ENCODE assay signal across 8 mouse cellular contexts in genomic region chr10:128535624-128536265, GRCm38 (mm10). TPM values are rescaled to one million over a fixed set of nuclear protein-coding genes. Genes with fewer than 3 reads are reported as not detected.
DNase-seq lines count a peak whose midpoint lies in the region; ATAC-seq and TF ChIP-seq lines count a peak whose summit lies in the region.

No protein-coding gene starts in this region.

- 0 out of 2 replicates have a peak overlapping the region, but pooled peaks have one; percentile 10 for H3K4me3 ChIP-seq in liver, embryonic 11.5 days (ENCODE audit: low read depth, low read length)
- H3K4me3 ChIP-seq in embryonic fibroblast, embryonic 13.5 days (ENCODE audit: insufficient read depth, low read length) = no peak overlapping the region; the same call in 1 of the 2 replicates
- H3K4me3 ChIP-seq in limb, embryonic 12.5 days (replicated peaks) = peak overlapping the region; percentile 13; the same call in 1 of the 2 replicates

- H3K4me1 ChIP-seq in liver, embryonic 11.5 days (replicated peaks; ENCODE audit: control insufficient read depth, insufficient read depth, low read length) = peaks cover 5% of the 10 kb centered on the region; the same call in 1 of the 2 replicates
- H3K4me1 ChIP-seq in embryonic fibroblast, embryonic 13.5 days (ENCODE audit: control insufficient read depth, insufficient read depth, low read length) = no peaks in the 10 kb centered on the region
- H3K4me1 ChIP-seq in limb, embryonic 12.5 days (replicated peaks) = 0 out of 2 replicates have a peak, but pooled peaks cover 3% of the 10 kb centered on the region

- no peak overlapping the region for H3K27ac ChIP-seq in liver, embryonic 11.5 days (ENCODE audit: low read depth, low read length)
- H3K27ac ChIP-seq in embryonic fibroblast, embryonic 13.5 days (ENCODE audit: insufficient read depth, low read length) = peak overlapping the region; percentile 29
- peak overlapping the region; percentile 26; the same call in 1 of the 2 replicates for H3K27ac ChIP-seq in limb, embryonic 12.5 days

- H3K36me3 ChIP-seq in liver, embryonic 11.5 days (ENCODE audit: control insufficient read depth, insufficient read depth, low read length) = no peaks in the 10 kb centered on the region
- H3K36me3 ChIP-seq in limb, embryonic 12.5 days = no peaks in the 10 kb centered on the region

- H3K9me3 ChIP-seq in liver, embryonic 11.5 days (ENCODE audit: control insufficient read depth, low read length) = no peaks in the 10 kb centered on the region
- H3K9me3 ChIP-seq in limb, embryonic 12.5 days = no peaks in the 10 kb centered on the region

- no peak for TF ChIP-seq CTCF in embryonic fibroblast, embryonic 13.5 days (IDR thresholded peaks at IDR 0.05; ENCODE audit: borderline replicate concordance, insufficient read depth, low read length)

- H3K9ac ChIP-seq in liver, embryonic 11.5 days (ENCODE audit: low read depth, low read length) = peak overlapping the region; percentile 50
- no peak overlapping the region for H3K9ac ChIP-seq in limb, embryonic 12.5 days (replicated peaks)

- peak; percentile 13; the same call in 1 of the 2 replicates for ATAC-seq in liver, embryonic 11.5 days (replicated peaks; ENCODE audit: low FRiP score)
- peak; percentile 27; the same call in 1 of the 2 replicates for ATAC-seq in limb, embryonic 12.5 days (ENCODE audit: insufficient number of reproducible peaks, insufficient read depth, low FRiP score, low TSS enrichment, low read depth)
- peak; percentile 51 for ATAC-seq in neutrophil, adult 5-6 weeks (ENCODE audit: extremely low read depth, insufficient number of reproducible peaks, low FRiP score, poor library complexity, severe bottlenecking)

- no peaks in the 10 kb centered on the region for H3K27me3 ChIP-seq in liver, embryonic 11.5 days (replicated peaks; ENCODE audit: control insufficient read depth, insufficient read depth, low read length)
- H3K27me3 ChIP-seq in limb, embryonic 12.5 days = no peaks in the 10 kb centered on the region

- WGBS in liver, embryonic 11.5 days = 65% methylated on average over 4 of the region's 4 CpGs
- 76% methylated on average over 4 of the region's 4 CpGs for WGBS in limb, embryonic 12.5 days

- H3K4me2 ChIP-seq in liver, embryonic 11.5 days = peak overlapping the region; percentile 50
- peak overlapping the region; percentile 48 for H3K4me2 ChIP-seq in limb, embryonic 12.5 days

- no peak for TF ChIP-seq POLR2A in embryonic fibroblast, embryonic 13.5 days (IDR thresholded peaks at IDR 0.05; ENCODE audit: low read depth, low read length)

- DNase-seq in liver, embryonic 11.5 days (ENCODE audit: low spot score) = no peak
- no peak for DNase-seq in liver
- DNase-seq in adrenal gland, postnatal 36 days = no peak
- DNase-seq in cerebellum, adult 11-12 months = no peak
- no peak for DNase-seq in ovary, postnatal 10 days (ENCODE audit: low spot score)

RNA-seq across cellular contexts. Expression of gene Esyt1, which starts 10.1 kb away (rescaled TPM):
- 19.1 TPM in 2 replicates for polyA plus RNA-seq in liver, embryonic 11.5 days (2014; fragmentation: Nextera tagmentation; extraction: Ambion mirVana)
- polyA plus RNA-seq in embryonic fibroblast, embryonic 13.5 days (2011; ENCODE audit: insufficient read length, low read depth, missing spikeins) = 75.2 and 83.3 TPM in 2 replicates
- 18.5 and 19.9 TPM in 2 replicates for polyA plus RNA-seq in limb, embryonic 12.5 days (2016; fragmentation: Nextera tagmentation; extraction: Ambion mirVana)
- total RNA-seq in neutrophil, adult 5-6 weeks (2017) = 158 and 160 TPM in 2 replicates
- total RNA-seq in adrenal gland, postnatal 36 days (2021) = 10 to 100 TPM; 22.7 to 28.8 TPM

RNA-seq across cellular contexts. Expression of gene Zc3h10, which starts 11.8 kb away (rescaled TPM):
- polyA plus RNA-seq in liver, embryonic 11.5 days (2014; fragmentation: Nextera tagmentation; extraction: Ambion mirVana) = 9.9 and 11.1 TPM in 2 replicates
- polyA plus RNA-seq in embryonic fibroblast, embryonic 13.5 days (2011; ENCODE audit: insufficient read length, low read depth, missing spikeins) = 4.7 and 6.0 TPM in 2 replicates
- 18.1 and 21.4 TPM in 2 replicates for polyA plus RNA-seq in limb, embryonic 12.5 days (2016; fragmentation: Nextera tagmentation; extraction: Ambion mirVana)
- 36.2 and 37.9 TPM in 2 replicates for total RNA-seq in neutrophil, adult 5-6 weeks (2017)
- total RNA-seq in adrenal gland, postnatal 36 days (2021) = 10 to 100 TPM; 11.9 to 15.2 TPM

RNA-seq across cellular contexts. Expression of gene Rpl41, which starts 13.4 kb away (rescaled TPM):
- 3,476 and 3,859 TPM in 2 replicates for polyA plus RNA-seq in liver, embryonic 11.5 days (2014; fragmentation: Nextera tagmentation; extraction: Ambion mirVana)
- polyA plus RNA-seq in embryonic fibroblast, embryonic 13.5 days (2011; ENCODE audit: insufficient read length, low read depth, missing spikeins) = 2,862 and 3,188 TPM in 2 replicates
- polyA plus RNA-seq in limb, embryonic 12.5 days (2016; fragmentation: Nextera tagmentation; extraction: Ambion mirVana) = 3,599 and 3,605 TPM in 2 replicates
- total RNA-seq in neutrophil, adult 5-6 weeks (2017) = 1,707 and 2,029 TPM in 2 replicates
- 1,000 to 10,000 TPM; 2,845 to 2,862 TPM for total RNA-seq in adrenal gland, postnatal 36 days (2021)

RNA-seq across cellular contexts. Expression of gene Pa2g4, which starts 30.0 kb away (rescaled TPM):
- polyA plus RNA-seq in liver, embryonic 11.5 days (2014; fragmentation: Nextera tagmentation; extraction: Ambion mirVana) = 384 and 397 TPM in 2 replicates
- polyA plus RNA-seq in embryonic fibroblast, embryonic 13.5 days (2011; ENCODE audit: insufficient read length, low read depth, missing spikeins) = 146 and 152 TPM in 2 replicates
- polyA plus RNA-seq in limb, embryonic 12.5 days (2016; fragmentation: Nextera tagmentation; extraction: Ambion mirVana) = 199 and 206 TPM in 2 replicates
- 47.6 and 55.1 TPM in 2 replicates for total RNA-seq in neutrophil, adult 5-6 weeks (2017)
- 10 to 100 TPM; 83.1 to 89.4 TPM for total RNA-seq in adrenal gland, postnatal 36 days (2021)

RNA-seq across cellular contexts. Expression of gene Myl6b, which starts 37.3 kb away (rescaled TPM):
- polyA plus RNA-seq in liver, embryonic 11.5 days (2014; fragmentation: Nextera tagmentation; extraction: Ambion mirVana) = 3.9 and 4.2 TPM in 2 replicates
- 9.4 and 10.6 TPM in 2 replicates for polyA plus RNA-seq in embryonic fibroblast, embryonic 13.5 days (2011; ENCODE audit: insufficient read length, low read depth, missing spikeins)
- polyA plus RNA-seq in limb, embryonic 12.5 days (2016; fragmentation: Nextera tagmentation; extraction: Ambion mirVana) = 3.2 and 3.4 TPM in 2 replicates
- 0.58 and 2.0 TPM in 2 replicates for total RNA-seq in neutrophil, adult 5-6 weeks (2017)
- 1 to 10 TPM; 5.6 to 6.1 TPM for total RNA-seq in adrenal gland, postnatal 36 days (2021)
